Mouse (Mus musculus) layer of hippocampus, postnatal 36 days (tissue): ENCODE results near the gene Lrrc29. TPM values are rescaled to one million over a fixed set of nuclear protein-coding genes. Genes with fewer than 3 reads are reported as not detected.

Experiments
- DNase-seq, 2 experiments: peaks; one replicate each; pipeline ENCODE4 v3.0.0; 2022
- microRNA-seq, 2 experiments: library from miRNA; unstranded; fragments of <30 nt; microRNA quantifications; one replicate each; pipeline ENCODE4 v1.2.0; 2021
- total RNA-seq, 2 experiments: library from RNA; stranded (reverse); gene quantifications; 2 replicates each; pipeline ENCODE4 v1.2.3; 2021

The Lrrc29 gene
- total RNA-seq, 2 experiments from 2014 or later: 5.9 to 7.8 TPM

- DNase-seq: no peak
Observed at GRCm38 (mm10) chr8:105264024-105264982, 61.8 kb downstream of the Lrrc29 start, which contains the start of the genes Tradd and Fbxl8. Gene Tradd (minus strand): TSS chr8:105264609. Gene Fbxl8 (plus strand): TSS chr8:105264648.

GRCm38 (mm10) chr8:105263244-105263912 lies 62.7 kb downstream of the Lrrc29 start:
- no peak for DNase-seq

Small RNA genes within 50 kb of the gene (microRNA-seq; reads per million reads assigned to microRNA genes)
- 0 reads per million in 2 experiments for gene Gm27320
- gene Mir328: 9,820 to 11,558 reads per million in 2 experiments

Other genes starting within 250 kb of the Lrrc29 start
- not detected for gene Ces3b, start 242.5 kb downstream of the Lrrc29 start, total RNA-seq
- gene Ces4a, start 194.5 kb downstream of the Lrrc29 start, total RNA-seq: not detected
- 10 to 100 TPM; 20.1 to 24.7 TPM for gene Cbfb, start 155.6 kb downstream of the Lrrc29 start, total RNA-seq
- 10 to 100 TPM; 36.5 to 39.2 TPM for gene D230025D16Rik, start 101.1 kb downstream of the Lrrc29 start, total RNA-seq
- gene B3gnt9, start 71.1 kb downstream of the Lrrc29 start, total RNA-seq: 1 to 10 TPM; 2.2 to 2.6 TPM
- 1 to 10 TPM; 8.2 to 9.0 TPM for gene Tradd, start 61.7 kb downstream of the Lrrc29 start, total RNA-seq
- gene Fbxl8, start 61.6 kb downstream of the Lrrc29 start, total RNA-seq: 1 to 10 TPM; 1.0 TPM
- gene Hsf4, start 56.5 kb downstream of the Lrrc29 start, total RNA-seq: 1 to 10 TPM; 4.9 to 7.0 TPM
- gene Nol3, start 50.1 kb downstream of the Lrrc29 start, total RNA-seq: 1 to 10 TPM; 6.9 to 9.1 TPM
- gene 4931428F04Rik, start 36.4 kb downstream of the Lrrc29 start, total RNA-seq: 10 to 100 TPM; 20.5 to 23.4 TPM
- gene Exoc3l, start 30.2 kb downstream of the Lrrc29 start, total RNA-seq: 1 to 10 TPM; 1.3 to 1.7 TPM
- gene E2f4, start 28.6 kb downstream of the Lrrc29 start, total RNA-seq: 10 to 100 TPM; 35.3 to 36.7 TPM
- under 1 TPM; 0.77 to 0.81 TPM for gene Elmo3, start 20.7 kb downstream of the Lrrc29 start, total RNA-seq
- 10 to 100 TPM; 44.1 to 47.9 TPM for gene Tmem208, start 76 bp upstream of the Lrrc29 start, total RNA-seq
- 1 to 10 TPM; 1.8 to 1.9 TPM for gene Fhod1, start 21.7 kb upstream of the Lrrc29 start, total RNA-seq
- 10 to 100 TPM; 12.2 to 13.7 TPM for gene Slc9a5, start 22.6 kb upstream of the Lrrc29 start, total RNA-seq
- gene Plekhg4, start 47.0 kb upstream of the Lrrc29 start, total RNA-seq: 1 to 10 TPM; 1.2 to 2.1 TPM
- not detected for gene Kctd19, start 87.2 kb upstream of the Lrrc29 start, total RNA-seq
- under 1 TPM; 0.27 to 0.81 TPM for gene Lrrc36, start 87.3 kb upstream of the Lrrc29 start, total RNA-seq
- gene Tppp3, start 145.2 kb upstream of the Lrrc29 start, total RNA-seq: 10 to 100 TPM; 31.9 TPM
- gene Zdhhc1, start 170.6 kb upstream of the Lrrc29 start, total RNA-seq: 10 to 100 TPM; 32.8 to 37.6 TPM
- not detected for gene Hsd11b2, start 192.5 kb upstream of the Lrrc29 start, total RNA-seq
- gene Atp6v0d1, start 239.8 kb upstream of the Lrrc29 start, total RNA-seq: 100 to 1,000 TPM; 288 to 305 TPM